Mouse (Mus musculus): ENCODE data around the gene Det1. TPM values are rescaled to one million over a fixed set of nuclear protein-coding genes. Genes with fewer than 3 reads are reported as not detected.

Det1 gene
- polyA plus RNA-seq, 1 experiment, result 12.0 TPM

- peaks cover 19% of the 10 kb centered on the region for H3K79me2 ChIP-seq (ENCODE audit: control insufficient read depth, insufficient read depth)
- H3K27me3 ChIP-seq (ENCODE audit: control insufficient read depth, insufficient read depth, insufficient read length), result no peaks in the 10 kb centered on the region
- H3K36me3 ChIP-seq (ENCODE audit: control insufficient read depth, insufficient read depth), result peaks cover 12% of the 10 kb centered on the region
- peak within 1 kb of the TSS; percentile 54 for H3ac ChIP-seq (ENCODE audit: control insufficient read depth, insufficient read length)
- peak within 1 kb of the TSS; percentile 94 for H3K4me3 ChIP-seq
- peak within 1 kb of the TSS; percentile 97 for H3K4me2 ChIP-seq (ENCODE audit: low read depth)
- no peak for TF ChIP-seq TCF3 (IDR thresholded peaks at IDR 0.05; ENCODE audit: insufficient read length, low read depth)
- no peak for TF ChIP-seq REST (IDR thresholded peaks at IDR 0.05; ENCODE audit: insufficient read depth, insufficient read length)
- peak; percentile 33 for TF ChIP-seq E2F4 (IDR thresholded peaks at IDR 0.05; ENCODE audit: insufficient read depth)
- TF ChIP-seq TCF12 (IDR thresholded peaks at IDR 0.05; ENCODE audit: insufficient read depth, poor library complexity, severe bottlenecking), result no peak
- no peak for TF ChIP-seq SRF (IDR thresholded peaks at IDR 0.05; ENCODE audit: control insufficient read depth, insufficient read length, low read depth)
- TF ChIP-seq POLR2A (IDR thresholded peaks at IDR 0.05; ENCODE audit: insufficient read length, low read depth), result peak; percentile 69
- no peak for TF ChIP-seq MAX (IDR thresholded peaks at IDR 0.05; ENCODE audit: low read depth)
Observed at GRCm38 (mm10) chr7:78782639-78783581, 64.2 kb downstream of the Det1 start, which contains the start of the genes Mrps11 and Mrpl46. Gene Mrps11, plus strand, starts transcription at chr7:78783119. Gene Mrpl46, minus strand, starts transcription at chr7:78783531.

GRCm38 (mm10) chr7:78778741-78779140 is 68.3 kb downstream of the Det1 start:
- peaks cover 30% of the 10 kb centered on the region for H3K36me3 ChIP-seq (ENCODE audit: control insufficient read depth, insufficient read depth)
- TF ChIP-seq MAX (IDR thresholded peaks at IDR 0.05; ENCODE audit: low read depth) (no peak), MYOD1 (IDR thresholded peaks at IDR 0.05; ENCODE audit: control insufficient read depth in 1 of 3, insufficient read length in 2 of 3, low read depth in 2 of 3) (no peak), TCF12 (IDR thresholded peaks at IDR 0.05; ENCODE audit: insufficient read depth, poor library complexity, severe bottlenecking) (no peak), POLR2A (IDR thresholded peaks at IDR 0.05; ENCODE audit: insufficient read length, low read depth) (no peak), USF1 (IDR thresholded peaks at IDR 0.05; ENCODE audit: low read depth) (no peak), REST (IDR thresholded peaks at IDR 0.05; ENCODE audit: insufficient read depth, insufficient read length) (no peak), TCF3 (IDR thresholded peaks at IDR 0.05; ENCODE audit: insufficient read length, low read depth) (no peak), POLR2AphosphoS2 (IDR thresholded peaks at IDR 0.05; ENCODE audit: insufficient read length, low read depth) (no peak), SRF (IDR thresholded peaks at IDR 0.05; ENCODE audit: control insufficient read depth, insufficient read length, low read depth) (no peak), CEBPB (IDR thresholded peaks at IDR 0.05; ENCODE audit: insufficient read depth, poor library complexity, severe bottlenecking) (no peak)
- peaks cover 16% of the 10 kb centered on the region for H3K79me2 ChIP-seq (ENCODE audit: control insufficient read depth, insufficient read depth)

More at GRCm38 (mm10) chr7:78778741-78779140, 68.3 kb downstream of the Det1 start:
- Histone ChIP-seq H3K4me2 (ENCODE audit: low read depth) (no peak overlapping the region), H3K4me3 (no peak overlapping the region), H3ac (ENCODE audit: control insufficient read depth, insufficient read length) (no peak overlapping the region), H3K27me3 (ENCODE audit: control insufficient read depth, insufficient read depth, insufficient read length) (no peaks in the 10 kb centered on the region)

Other genes starting within 250 kb of the Det1 start
- 0.17 TPM for gene Ntrk3, start 109.3 kb downstream of the Det1 start, polyA plus RNA-seq (2012; fragmentation: generic; extraction: Trizol)
- 57.7 TPM for gene Mrps11, start 64.1 kb downstream of the Det1 start, polyA plus RNA-seq (2012; fragmentation: generic; extraction: Trizol)
- gene Mrpl46, start 63.7 kb downstream of the Det1 start, polyA plus RNA-seq (2012; fragmentation: generic; extraction: Trizol), result 22.3 TPM
- gene Aen, start 48.6 kb upstream of the Det1 start, polyA plus RNA-seq (2012; fragmentation: generic; extraction: Trizol), result 52.8 TPM
- 10.5 TPM for gene Isg20, start 66.2 kb upstream of the Det1 start, polyA plus RNA-seq (2012; fragmentation: generic; extraction: Trizol)
- not detected for gene Acan, start 206.2 kb upstream of the Det1 start, polyA plus RNA-seq (2012; fragmentation: generic; extraction: Trizol)